23 mouse cellular contexts compared by ENCODE assay signal in the genomic region with DNA sequence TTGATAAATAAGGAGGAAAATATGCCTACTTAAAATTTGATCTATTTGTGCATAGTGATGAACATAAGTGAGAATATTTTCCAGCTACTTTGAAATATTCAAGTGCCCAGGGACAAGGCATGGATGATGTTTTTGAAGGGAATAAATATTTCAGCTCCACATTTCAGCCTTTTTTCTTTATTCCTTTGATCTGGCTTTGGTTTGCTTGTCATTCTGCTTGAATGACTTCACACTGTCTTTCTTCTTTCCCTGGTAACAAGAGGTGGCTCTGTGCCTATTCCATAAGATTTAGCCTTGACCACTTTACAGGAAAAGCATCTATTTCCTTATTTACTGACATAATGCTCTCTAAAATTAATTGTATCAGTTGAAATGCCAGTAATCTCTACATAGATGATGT.
"Had no signal": no experiment of that assay in that cellular context is flagged by ENCODE, and none has a peak within 500 bp of the region (broad histone marks: within the 10 kb centered on the region; RNA-seq: fewer than 3 reads in every experiment).

No protein-coding gene starts in this region.

- H3K9ac ChIP-seq: heart, embryonic 12.5 days; hindbrain, embryonic 13.5 days; hindbrain, embryonic 15.5 days; kidney, embryonic 15.5 days; limb, embryonic 13.5 days; limb, embryonic 15.5 days had no signal

- H3K9me3 ChIP-seq: heart, embryonic 10.5 days; heart, embryonic 12.5 days; hindbrain, embryonic 13.5 days; hindbrain, embryonic 15.5 days; kidney, embryonic 15.5 days; limb, embryonic 13.5 days; limb, embryonic 15.5 days had no signal

- H3K36me3 ChIP-seq: heart, embryonic 10.5 days; heart, embryonic 12.5 days; hindbrain, embryonic 13.5 days; hindbrain, embryonic 15.5 days; kidney, embryonic 15.5 days; limb, embryonic 13.5 days; limb, embryonic 15.5 days had no signal

- ATAC-seq: hindbrain, postnatal 0 days; intestine, embryonic 16.5 days had no signal

- H3K27ac ChIP-seq: gastrocnemius, adult 2 months; heart, embryonic 10.5 days; hindbrain, embryonic 13.5 days; hindbrain, embryonic 15.5 days; hindbrain, postnatal 0 days; kidney, embryonic 15.5 days; kidney, postnatal 0 days; limb, embryonic 13.5 days; limb, embryonic 15.5 days had no signal

- DNase-seq: gastrocnemius, adult 2 months; gastrocnemius, postnatal 10 days; gastrocnemius, postnatal 25 days; heart, adult 18-20 months; heart, postnatal 10 days; kidney, adult 11 months; kidney, adult 2 months; kidney, adult 9 months; kidney, postnatal 14 days; kidney, postnatal 36 days; layer of hippocampus, adult 9-11 months; layer of hippocampus, postnatal 36 days; left cerebral cortex, postnatal 4 days had no signal

- H3K27me3 ChIP-seq: heart, embryonic 12.5 days; hindbrain, embryonic 13.5 days; hindbrain, embryonic 15.5 days; kidney, embryonic 15.5 days; limb, embryonic 13.5 days; limb, embryonic 15.5 days had no signal

- H3K4me1 ChIP-seq: heart, embryonic 10.5 days; heart, embryonic 12.5 days; hindbrain, embryonic 13.5 days; hindbrain, embryonic 15.5 days; kidney, embryonic 15.5 days; limb, embryonic 13.5 days; limb, embryonic 15.5 days had no signal

- H3K4me3 ChIP-seq: gastrocnemius, adult 2 months; heart, embryonic 10.5 days; heart, embryonic 12.5 days; hindbrain, embryonic 13.5 days; hindbrain, embryonic 15.5 days; kidney, embryonic 15.5 days; limb, embryonic 13.5 days; limb, embryonic 15.5 days had no signal

- H3K4me2 ChIP-seq: heart, embryonic 12.5 days; hindbrain, embryonic 13.5 days; hindbrain, embryonic 15.5 days; kidney, embryonic 15.5 days; limb, embryonic 13.5 days; limb, embryonic 15.5 days had no signal
